Mouse (Mus musculus) gastrocnemius, postnatal 36 days (tissue): ENCODE data around the gene Gm20219. TPM values are rescaled to one million over a fixed set of nuclear protein-coding genes. Genes with fewer than 3 reads are reported as not detected.
A peak's percentile ranks its signal among the peaks of the same experiment; 100 is the strongest.

Experiments
- DNase-seq, 2 experiments: peaks; one replicate each; pipeline ENCODE4 v3.0.0; 2022
- intact Hi-C: fragments of 180-260 bp; cut with DNase I; formaldehyde crosslinking; loops from one replicate; pipeline ENCODE4 v1.15.1; 2025
- long read RNA-seq, 2 experiments: library from polyadenylated mRNA; stranded (forward); transcript quantifications; one replicate each; pipeline ENCODE4 v2.0.0; 2021
- total RNA-seq, 2 experiments: library from RNA; stranded (reverse); gene quantifications; 2 replicates each; pipeline ENCODE4 v1.2.3; 2021

Gm20219 gene
- under 1 TPM; 0.27 to 0.74 TPM for total RNA-seq
- long read RNA-seq, experiment 1 = 0 reads
- long read RNA-seq, experiment 2 = 0 reads

GRCm38 (mm10) chr17:56554122-56554551 is at the start of gene Gm20219:
Gene Gm20219 (minus strand): TSS chr17:56554387.
- no peak for DNase-seq
- intact Hi-C loops = loop anchor here (5.0 kb wide), 2 partner anchors 77 to 127 kb away; partner anchors contain the start of gene Ptprs

- intact Hi-C loops = no loop called here
- no peak for DNase-seq
Observed at GRCm38 (mm10) chr17:56604070-56604380, 49.8 kb upstream of the Gm20219 start.

GRCm38 (mm10) chr17:56603186-56604069 is 49.2 kb upstream of the Gm20219 start:
- intact Hi-C loops = no loop called here
- no peak for DNase-seq

GRCm38 (mm10) chr17:56593527-56594271 is 39.5 kb upstream of the Gm20219 start:
- no peak for DNase-seq
- intact Hi-C loops = loop anchor here (2.0 kb wide), 1 partner anchor 13 kb away; no protein-coding TSS in a partner anchor

GRCm38 (mm10) chr17:56592553-56592952 is 38.4 kb upstream of the Gm20219 start:
- DNase-seq = no peak

GRCm38 (mm10) chr17:56588921-56589320 is 34.7 kb upstream of the Gm20219 start:
- DNase-seq = no peak
- intact Hi-C loops = no loop called here

More at GRCm38 (mm10) chr17:56592553-56592952, 38.4 kb upstream of the Gm20219 start:
- intact Hi-C loops = loop anchor here (2.0 kb wide), 1 partner anchor 14 kb away; no protein-coding TSS in a partner anchor

GRCm38 (mm10) chr17:56587773-56588172 is 33.6 kb upstream of the Gm20219 start:
- DNase-seq = no peak
- intact Hi-C loops = no loop called here

GRCm38 (mm10) chr17:56585171-56585821 is 31.1 kb upstream of the Gm20219 start:
- intact Hi-C loops = no loop called here
- peak; percentile 34 to 56 for DNase-seq

GRCm38 (mm10) chr17:56584257-56585130 is 30.3 kb upstream of the Gm20219 start, which contains the start of the genes Safb2 and Safb:
Gene Safb2 (minus strand): TSS chr17:56584585.
Gene Safb (plus strand): TSS chr17:56584825.
- intact Hi-C loops = no loop called here
- DNase-seq = peak; percentile 98 to 99

- peak in 1 of 2 experiments; percentile 50 for DNase-seq
- intact Hi-C loops = no loop called here
Observed at GRCm38 (mm10) chr17:56583611-56584256, 29.5 kb upstream of the Gm20219 start.

GRCm38 (mm10) chr17:56583071-56583470 is 28.9 kb upstream of the Gm20219 start:
- intact Hi-C loops = no loop called here
- DNase-seq = no peak

- no peak for DNase-seq
- intact Hi-C loops = no loop called here
Observed at GRCm38 (mm10) chr17:56572939-56573338, 18.8 kb upstream of the Gm20219 start.

GRCm38 (mm10) chr17:56572154-56572553 is 18.0 kb upstream of the Gm20219 start:
- intact Hi-C loops = no loop called here
- DNase-seq = no peak

GRCm38 (mm10) chr17:56570287-56570686 is 16.1 kb upstream of the Gm20219 start:
- intact Hi-C loops = no loop called here
- no peak for DNase-seq

- intact Hi-C loops = no loop called here
- no peak for DNase-seq
Observed at GRCm38 (mm10) chr17:56567370-56567769, 13.2 kb upstream of the Gm20219 start.

- DNase-seq = no peak
- intact Hi-C loops = no loop called here
Observed at GRCm38 (mm10) chr17:56566918-56567317, 12.7 kb upstream of the Gm20219 start.

- intact Hi-C loops = no loop called here
- no peak for DNase-seq
Observed at GRCm38 (mm10) chr17:56566293-56566692, 12.1 kb upstream of the Gm20219 start.

GRCm38 (mm10) chr17:56561866-56562265 is 7.7 kb upstream of the Gm20219 start:
- DNase-seq = no peak
- intact Hi-C loops = no loop called here

GRCm38 (mm10) chr17:56560131-56560530 is 5.9 kb upstream of the Gm20219 start:
- intact Hi-C loops = no loop called here
- DNase-seq = no peak
